Mouse (Mus musculus) liver, embryonic 14.5 days (tissue): ENCODE results near the gene Triobp.

Experiments used
- CTCF ChIP-seq: IDR thresholded peaks from 2 replicates; pipeline ENCODE4 v1.5.1; 2016; ENCODE audit warnings: antibody characterized with exemption, low read depth, control low read depth
- EP300 ChIP-seq: IDR thresholded peaks from 2 replicates; pipeline ENCODE4 v1.6.1; 2016; ENCODE audit warnings: antibody characterized with exemption, low read depth

DNA sequence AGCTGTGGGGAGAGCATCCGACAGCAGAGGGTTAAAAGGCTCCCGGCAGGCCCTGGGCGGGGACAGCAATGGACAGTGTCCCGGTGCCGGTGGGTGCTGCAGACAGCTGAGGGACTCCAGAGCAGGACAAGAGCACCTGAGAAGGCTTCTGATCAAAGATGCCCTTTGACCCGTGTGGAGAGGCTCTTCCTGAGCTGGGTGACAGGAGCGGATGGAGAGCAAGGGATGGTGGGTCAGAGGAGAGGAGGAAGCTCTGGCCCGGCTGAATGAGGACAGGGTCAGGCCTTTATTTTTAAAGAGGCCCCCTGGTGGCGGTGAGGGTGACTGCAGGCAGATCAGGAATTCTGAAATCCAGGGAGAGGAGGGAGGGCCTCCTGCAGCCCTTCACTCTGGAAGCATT, 4.9 kb upstream of the Triobp start:
- TF ChIP-seq CTCF (peak; percentile 91), EP300 (no peak)
